Mouse (Mus musculus): ENCODE measurements around the gene Cntnap1. TPM values are rescaled to one million over a fixed set of nuclear protein-coding genes. Genes with fewer than 3 reads are reported as not detected.

Cntnap1 gene
- polyA plus RNA-seq, 1 experiment, result 89.5 TPM

GRCm38 (mm10) chr11:101162301-101162700 is 8.0 kb upstream of the Cntnap1 start:
- H3K27ac ChIP-seq (ENCODE audit: insufficient read depth, low read length), result no peak overlapping the region
- no peak overlapping the region for H3K4me3 ChIP-seq (ENCODE audit: insufficient read depth, low read length)
- H3K4me1 ChIP-seq (ENCODE audit: control insufficient read depth, insufficient read depth, low read length), result no peaks in the 10 kb centered on the region
- TF ChIP-seq POLR2A (IDR thresholded peaks at IDR 0.05; ENCODE audit: extremely low read depth, insufficient read depth, low read length), result no peak
- no peak for TF ChIP-seq CTCF (IDR thresholded peaks at IDR 0.05; ENCODE audit: extremely low read depth, insufficient read depth, low read length)

- Histone ChIP-seq H3K4me1 (ENCODE audit: control insufficient read depth, insufficient read depth, low read length) (no peaks in the 10 kb centered on the region), H3K4me3 (ENCODE audit: insufficient read depth, low read length) (no peak overlapping the region), H3K27ac (ENCODE audit: insufficient read depth, low read length) (no peak overlapping the region)
- no peak for TF ChIP-seq POLR2A (IDR thresholded peaks at IDR 0.05; ENCODE audit: extremely low read depth, insufficient read depth, low read length)
- TF ChIP-seq CTCF (IDR thresholded peaks at IDR 0.05; ENCODE audit: extremely low read depth, insufficient read depth, low read length), result no peak
Measured at GRCm38 (mm10) chr11:101162772-101163171, 7.6 kb upstream of the Cntnap1 start.

GRCm38 (mm10) chr11:101163476-101164350 is 6.6 kb upstream of the Cntnap1 start:
- Histone ChIP-seq H3K27ac (ENCODE audit: insufficient read depth, low read length) (no peak overlapping the region), H3K4me3 (ENCODE audit: insufficient read depth, low read length) (no peak overlapping the region), H3K4me1 (ENCODE audit: control insufficient read depth, insufficient read depth, low read length) (no peaks in the 10 kb centered on the region)
- TF ChIP-seq POLR2A (IDR thresholded peaks at IDR 0.05; ENCODE audit: extremely low read depth, insufficient read depth, low read length) (no peak), CTCF (IDR thresholded peaks at IDR 0.05; ENCODE audit: extremely low read depth, insufficient read depth, low read length) (no peak)

- H3K27ac ChIP-seq (ENCODE audit: insufficient read depth, low read length), result no peak overlapping the region
- TF ChIP-seq CTCF (IDR thresholded peaks at IDR 0.05; ENCODE audit: extremely low read depth, insufficient read depth, low read length) (no peak), POLR2A (IDR thresholded peaks at IDR 0.05; ENCODE audit: extremely low read depth, insufficient read depth, low read length) (no peak)
- no peak overlapping the region for H3K4me3 ChIP-seq (ENCODE audit: insufficient read depth, low read length)
- no peaks in the 10 kb centered on the region for H3K4me1 ChIP-seq (ENCODE audit: control insufficient read depth, insufficient read depth, low read length)
Measured at GRCm38 (mm10) chr11:101164351-101164665, 6.0 kb upstream of the Cntnap1 start.

GRCm38 (mm10) chr11:101164677-101165580 is 5.4 kb upstream of the Cntnap1 start:
- no peak overlapping the region for H3K27ac ChIP-seq (ENCODE audit: insufficient read depth, low read length)
- no peaks in the 10 kb centered on the region for H3K4me1 ChIP-seq (ENCODE audit: control insufficient read depth, insufficient read depth, low read length)
- no peak for TF ChIP-seq CTCF (IDR thresholded peaks at IDR 0.05; ENCODE audit: extremely low read depth, insufficient read depth, low read length)
- TF ChIP-seq POLR2A (IDR thresholded peaks at IDR 0.05; ENCODE audit: extremely low read depth, insufficient read depth, low read length), result no peak
- H3K4me3 ChIP-seq (ENCODE audit: insufficient read depth, low read length), result no peak overlapping the region

GRCm38 (mm10) chr11:101166357-101166756 is 4.0 kb upstream of the Cntnap1 start:
- no peak for TF ChIP-seq CTCF (IDR thresholded peaks at IDR 0.05; ENCODE audit: extremely low read depth, insufficient read depth, low read length)
- TF ChIP-seq POLR2A (IDR thresholded peaks at IDR 0.05; ENCODE audit: extremely low read depth, insufficient read depth, low read length), result no peak

GRCm38 (mm10) chr11:101167211-101167962 is 2.9 kb upstream of the Cntnap1 start:
- TF ChIP-seq POLR2A (IDR thresholded peaks at IDR 0.05; ENCODE audit: extremely low read depth, insufficient read depth, low read length), result no peak
- TF ChIP-seq CTCF (IDR thresholded peaks at IDR 0.05; ENCODE audit: extremely low read depth, insufficient read depth, low read length), result no peak
- H3K4me3 ChIP-seq (ENCODE audit: insufficient read depth, low read length), result no peak overlapping the region
- no peak overlapping the region for H3K27ac ChIP-seq (ENCODE audit: insufficient read depth, low read length)
- 0 out of 2 replicates have a peak, but pooled peaks cover 2% of the 10 kb centered on the region for H3K4me1 ChIP-seq (ENCODE audit: control insufficient read depth, insufficient read depth, low read length)

More at GRCm38 (mm10) chr11:101166357-101166756, 4.0 kb upstream of the Cntnap1 start:
- Histone ChIP-seq H3K4me1 (ENCODE audit: control insufficient read depth, insufficient read depth, low read length) (no peaks in the 10 kb centered on the region), H3K4me3 (ENCODE audit: insufficient read depth, low read length) (no peak overlapping the region), H3K27ac (ENCODE audit: insufficient read depth, low read length) (no peak overlapping the region)

GRCm38 (mm10) chr11:101167963-101168300 is 2.4 kb upstream of the Cntnap1 start:
- H3K4me3 ChIP-seq (ENCODE audit: insufficient read depth, low read length), result no peak overlapping the region
- 0 out of 2 replicates have a peak, but pooled peaks cover 3% of the 10 kb centered on the region for H3K4me1 ChIP-seq (ENCODE audit: control insufficient read depth, insufficient read depth, low read length)
- H3K27ac ChIP-seq (ENCODE audit: insufficient read depth, low read length), result no peak overlapping the region
- TF ChIP-seq POLR2A (IDR thresholded peaks at IDR 0.05; ENCODE audit: extremely low read depth, insufficient read depth, low read length), result no peak
- TF ChIP-seq CTCF (IDR thresholded peaks at IDR 0.05; ENCODE audit: extremely low read depth, insufficient read depth, low read length), result no peak
